Mouse (Mus musculus): ENCODE results near the gene Setdb2.

DNA sequence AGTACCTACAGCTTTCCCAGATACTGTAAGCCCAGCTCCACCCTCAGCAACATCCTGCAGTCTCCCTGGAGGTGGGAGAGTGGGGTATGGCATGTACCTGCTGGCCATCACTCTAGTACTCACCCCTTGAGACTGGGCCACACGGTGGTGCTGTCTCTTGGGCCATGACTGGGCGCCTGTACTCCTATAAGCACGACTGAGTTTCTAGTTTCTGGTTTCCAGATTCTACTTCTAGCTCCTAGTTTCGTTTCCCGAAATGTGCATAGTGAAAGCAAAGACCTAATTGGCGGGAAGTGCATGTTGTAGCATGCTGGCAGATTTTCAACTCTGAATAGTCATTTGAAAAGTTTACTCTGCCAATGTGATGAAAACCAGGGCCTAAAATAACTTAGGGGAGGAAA is 75.4 kb downstream of the Setdb2 start, which contains the start of gene Phf11d:
- TF ChIP-seq CTCF (IDR thresholded peaks at IDR 0.05; ENCODE audit: low read depth, low read length) (peak; percentile 63), POLR2A (IDR thresholded peaks at IDR 0.05; ENCODE audit: borderline replicate concordance, low read depth, low read length) (no peak)
